Mouse (Mus musculus) duodenum, adult 2 months (tissue): ENCODE measurements around the gene Sult1b1. TPM values are rescaled to one million over a fixed set of nuclear protein-coding genes. Genes with fewer than 3 reads are reported as not detected.

Experiments
- polyA plus RNA-seq: library from polyadenylated mRNA; depleted of rRNA; stranded (reverse); fragments of >200 nt; gene quantifications from 2 replicates; pipeline ENCODE4 v1.2.3, GENCODE M21; 2012; ENCODE audit warnings: low replicate concordance; rRNA removed

Sult1b1 gene
- polyA plus RNA-seq: 3.5 and 3.6 TPM in 2 replicates

DNA sequence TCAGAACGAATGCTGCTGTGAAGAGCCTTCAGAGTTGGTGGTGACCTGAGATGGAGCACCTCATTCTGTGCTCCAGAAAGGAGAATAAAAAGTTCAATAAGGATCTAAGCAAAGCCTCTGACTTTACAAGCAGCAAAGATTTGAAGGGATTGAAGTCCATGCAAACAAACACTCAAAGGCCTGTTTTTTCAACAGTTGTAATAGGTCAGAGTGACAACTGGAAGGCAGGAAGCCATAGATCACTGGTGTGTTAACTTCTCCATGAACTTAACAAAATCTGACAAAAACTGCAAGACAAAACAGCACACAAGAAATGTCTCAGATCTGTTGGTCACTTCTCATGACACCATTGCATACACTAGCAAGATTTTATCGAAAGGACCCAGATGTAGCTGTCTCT, at the start of gene Sult1b1:
Gene Sult1b1, minus strand, starts transcription at position 85 of the 400 bp plus-strand sequence.

DNA sequence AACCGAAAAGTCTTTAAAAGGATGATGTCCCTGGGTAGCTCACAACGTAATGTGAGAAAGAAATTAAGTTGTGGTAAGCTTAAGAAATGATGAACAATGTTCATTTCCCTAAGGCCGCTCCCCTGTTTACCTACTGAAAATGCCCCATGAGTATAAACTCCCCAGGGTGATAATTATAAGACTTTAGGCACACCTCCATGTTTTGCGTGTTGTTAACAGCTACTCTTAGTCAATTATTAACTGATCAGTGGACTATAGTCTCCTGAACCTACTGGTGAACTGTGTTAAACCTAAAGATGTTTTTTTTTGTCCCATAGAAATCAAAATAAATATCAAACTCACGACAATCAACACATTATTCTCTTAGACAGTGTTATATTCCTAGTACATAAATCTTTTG, 30.9 kb upstream of the Sult1b1 start, which contains the start of gene Sult1d1:
Gene Sult1d1, minus strand, starts transcription at position 183 of the 400 bp plus-strand sequence.

DNA sequence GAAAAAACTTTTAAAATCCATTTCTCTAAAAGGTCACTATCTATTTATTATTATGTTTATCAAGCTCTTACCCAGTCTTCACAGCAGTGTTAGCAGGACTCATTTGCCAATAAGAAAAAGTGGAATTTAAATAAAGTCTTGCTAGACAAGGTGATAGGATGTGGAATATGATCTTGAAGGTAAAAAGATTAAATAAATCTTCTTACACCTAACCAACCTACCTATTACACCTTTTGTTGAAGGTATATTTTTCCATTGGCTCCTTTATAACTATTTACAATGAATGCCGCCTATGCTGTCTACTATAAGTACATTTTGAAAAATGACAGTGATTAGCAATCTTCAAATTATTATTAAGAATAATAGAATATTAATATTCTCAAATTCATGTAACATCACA, 47.2 kb downstream of the Sult1b1 start, which contains the start of gene Ugt2a1:
Gene Ugt2a1, minus strand, starts transcription at position 101 of the 400 bp plus-strand sequence.

DNA sequence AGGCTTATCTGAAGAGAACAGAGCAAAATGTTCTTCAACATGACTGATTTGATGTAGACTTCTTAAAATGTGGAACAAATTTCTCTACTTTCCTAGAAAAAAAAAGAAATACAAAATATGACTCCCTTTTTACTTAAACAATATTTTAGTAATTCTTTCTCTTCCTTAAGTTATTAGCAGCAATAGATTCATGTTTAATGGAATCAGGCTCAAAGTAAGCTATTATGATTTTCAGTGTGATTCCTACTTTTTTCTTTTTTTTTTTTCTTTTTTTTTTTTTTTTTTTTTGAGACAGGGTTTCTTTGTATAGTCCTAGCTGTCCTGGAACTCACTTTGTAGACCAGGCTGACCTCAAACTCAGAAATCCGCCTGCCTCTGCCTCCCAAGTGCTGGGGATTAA, 51.3 kb downstream of the Sult1b1 start, which contains the start of gene Gm43638:
Gene Gm43638, minus strand, starts transcription at position 101 of the 400 bp plus-strand sequence.

DNA sequence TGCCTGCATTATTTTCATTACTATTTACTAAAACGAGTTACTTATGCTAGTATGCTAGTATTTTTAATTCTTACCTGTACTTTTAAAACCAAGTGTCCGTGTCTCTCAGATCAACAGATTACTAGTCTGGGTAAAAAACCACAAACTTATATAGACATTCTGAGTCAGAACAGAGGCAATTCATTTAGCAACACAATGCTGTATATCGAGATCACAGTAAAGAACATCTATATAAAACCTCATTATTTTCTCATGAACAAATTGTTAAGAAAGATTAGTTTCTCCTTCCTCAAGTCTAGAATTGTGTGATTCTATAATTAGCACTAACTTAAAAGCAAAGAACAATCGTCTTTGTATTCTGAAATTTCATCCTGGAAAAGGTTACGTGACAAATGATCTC, 55.8 kb downstream of the Sult1b1 start, which contains the start of gene Ugt2a2:
Gene Ugt2a2, minus strand, starts transcription at position 101 of the 400 bp plus-strand sequence.

Other genes with a start within 250 kb of the Sult1b1 start
- gene Ugt2a3, start 201.0 kb downstream of the Sult1b1 start, polyA plus RNA-seq: 7.1 and 12.0 TPM in 2 replicates
- 0.53 TPM in 1 of 2 replicates, not detected in the other for gene Ugt2b38, start 114.0 kb downstream of the Sult1b1 start, polyA plus RNA-seq
- gene Ugt2a2, start 55.9 kb downstream of the Sult1b1 start, polyA plus RNA-seq: not detected in 2 replicates
- not detected in 2 replicates for gene Gm43638, start 51.4 kb downstream of the Sult1b1 start, polyA plus RNA-seq
- gene Ugt2a1, start 47.3 kb downstream of the Sult1b1 start, polyA plus RNA-seq: not detected in 2 replicates
- 0.85 and 1.2 TPM in 2 replicates for gene Sult1d1, start 30.8 kb upstream of the Sult1b1 start, polyA plus RNA-seq
- gene Sult1e1, start 53.4 kb upstream of the Sult1b1 start, polyA plus RNA-seq: not detected in 2 replicates
- gene Csn1s1, start 128.0 kb upstream of the Sult1b1 start, polyA plus RNA-seq: not detected in 2 replicates
- not detected in 2 replicates for gene Csn2, start 161.4 kb upstream of the Sult1b1 start, polyA plus RNA-seq
- not detected in 2 replicates for gene Csn1s2a, start 236.4 kb upstream of the Sult1b1 start, polyA plus RNA-seq